Mouse (Mus musculus) mouse embryonic stem cell (cell line): ENCODE results near the gene Sgpp2.

Experiments
- in situ Hi-C, 2 experiments: fragments of 300-500 bp; cut with MboI; formaldehyde crosslinking; loops; 1 replicate in 1 of 2; 3 replicates in 1 of 2; pipeline ENCODE4 v1.14.3; 2019 to 2020; ENCODE audit warnings: low sequenced_read_pairs in 2 of 2, low pct_unique_long_range_greater_than_20kb in 1 of 2, mixed read lengths in 1 of 2; ENCODE audit not compliant: unreplicated experiment in 1 of 2

Gene Sgpp2

DNA sequence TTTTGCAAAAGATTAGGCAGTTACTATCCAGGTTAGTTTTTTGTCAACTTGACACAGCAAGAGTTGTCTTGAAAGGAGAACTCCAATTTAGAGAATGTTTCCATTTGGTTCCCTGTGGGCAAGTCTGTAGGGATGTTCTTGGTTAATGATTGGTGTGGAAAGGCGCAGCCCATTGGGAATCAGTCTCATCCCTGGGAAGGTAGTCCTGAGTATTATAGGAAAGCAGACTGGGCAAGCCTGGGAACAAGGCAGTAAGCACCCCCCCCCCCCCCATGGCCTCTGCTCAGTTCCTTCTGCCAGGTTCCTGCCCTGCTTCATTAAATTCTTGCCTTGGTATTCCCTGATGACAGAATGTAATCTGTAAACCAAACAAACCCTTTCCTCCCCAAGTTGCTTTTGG lies 19.7 kb downstream of the Sgpp2 start:
- in situ Hi-C loops: no loop called here

DNA sequence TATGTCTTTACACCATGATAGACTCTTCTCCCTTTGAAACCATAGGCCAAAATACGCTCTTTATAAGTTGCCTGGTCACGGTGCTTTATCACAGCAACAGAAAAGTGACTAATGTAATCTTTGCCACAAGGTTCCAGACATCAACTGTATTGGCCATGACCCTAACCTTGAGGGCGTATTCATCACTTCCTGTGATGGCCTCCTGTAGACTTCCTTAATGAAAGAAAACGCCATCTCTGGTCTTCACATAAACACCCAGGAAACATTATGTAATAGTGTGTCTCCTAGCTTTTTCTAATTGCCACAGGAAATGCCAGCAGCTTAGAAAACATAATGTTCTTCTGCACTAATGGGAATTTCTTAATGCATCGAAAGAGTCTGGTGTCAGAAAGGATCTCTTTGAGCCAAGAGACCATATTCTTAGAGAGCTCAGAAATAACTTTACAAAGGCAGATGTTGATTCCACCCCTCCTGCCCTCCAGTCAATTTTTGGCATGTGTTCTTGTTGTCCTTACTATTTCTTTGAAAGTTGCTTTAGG lies 20.5 kb downstream of the Sgpp2 start:
- in situ Hi-C loops: no loop called here

DNA sequence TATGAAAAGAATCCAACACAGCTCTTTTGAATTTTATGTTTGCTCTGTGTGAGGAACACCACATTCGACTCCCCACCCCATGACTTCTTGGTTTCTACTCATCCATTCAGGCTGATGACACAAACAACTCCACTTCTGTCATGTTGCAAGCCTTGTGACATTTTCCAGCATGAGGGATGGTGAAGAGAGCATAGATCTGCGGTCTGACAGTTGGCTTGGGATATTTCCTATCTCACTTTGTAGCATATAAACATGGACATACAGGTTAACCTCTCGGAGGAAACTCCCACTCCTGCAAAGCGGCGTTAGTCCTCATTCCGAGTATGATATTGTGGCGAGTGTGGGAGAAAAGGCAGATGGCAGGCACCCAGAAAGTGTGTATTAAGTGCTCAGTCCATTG lies 27.6 kb downstream of the Sgpp2 start:
- in situ Hi-C loops: no loop called here

DNA sequence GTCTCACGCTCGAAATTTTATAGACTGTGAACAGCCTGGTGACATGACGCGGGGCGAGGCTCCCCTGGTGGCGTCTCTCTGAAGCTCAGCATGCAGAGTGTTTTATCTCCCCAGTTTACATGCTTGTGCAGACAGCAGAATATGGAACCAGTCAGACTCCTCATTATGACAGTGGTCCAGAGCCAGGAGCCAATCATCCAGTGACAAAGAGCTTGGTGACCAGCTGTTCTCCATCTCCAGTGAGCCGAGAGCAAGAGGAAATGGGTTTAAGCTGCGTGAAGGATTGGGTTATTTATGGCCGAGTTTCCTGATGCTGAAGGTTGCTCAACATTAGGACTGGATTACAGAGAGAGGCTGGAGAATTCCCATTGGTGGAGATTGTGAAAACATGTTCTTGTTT lies 28.1 kb downstream of the Sgpp2 start:
- in situ Hi-C loops: no loop called here

DNA sequence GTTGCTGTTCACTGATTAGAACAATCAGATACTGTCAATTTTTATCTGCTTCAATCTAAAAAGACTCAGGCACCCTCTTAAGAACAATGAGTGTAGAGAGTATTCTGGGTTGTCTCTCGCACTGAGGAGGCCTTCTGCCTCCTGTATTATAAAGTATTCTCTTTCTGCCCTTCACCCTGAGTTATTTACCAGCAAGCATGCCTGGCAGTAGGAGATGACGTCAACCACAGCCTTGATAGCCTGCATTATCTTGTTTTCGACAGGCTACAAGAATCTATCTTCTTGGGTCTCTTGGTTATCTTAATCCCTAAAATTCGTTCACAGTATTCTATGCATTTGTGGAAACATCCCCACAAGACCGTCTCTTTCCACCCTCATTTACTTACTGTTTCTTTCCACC lies 29.8 kb downstream of the Sgpp2 start:
- in situ Hi-C loops: no loop called here

DNA sequence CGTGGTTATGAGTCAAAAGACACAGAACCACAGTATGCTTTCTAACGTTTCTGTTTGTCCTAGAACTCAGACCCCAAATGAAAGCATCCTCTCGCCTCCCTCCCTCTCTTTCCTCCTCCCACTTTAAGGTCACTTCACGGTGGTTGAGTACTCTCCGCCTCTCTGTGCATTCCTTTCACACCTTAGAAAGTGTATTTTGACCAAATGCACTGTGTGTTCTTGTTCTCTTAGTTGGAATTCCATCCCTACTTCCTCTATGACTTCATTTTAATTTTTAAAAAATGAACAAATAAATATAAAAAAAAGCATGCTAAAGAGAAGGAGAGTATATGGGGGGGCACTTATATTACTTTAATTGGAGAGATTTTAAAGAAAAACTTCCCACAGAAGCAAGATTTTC lies 30.4 kb downstream of the Sgpp2 start:
- in situ Hi-C loops: no loop called here

DNA sequence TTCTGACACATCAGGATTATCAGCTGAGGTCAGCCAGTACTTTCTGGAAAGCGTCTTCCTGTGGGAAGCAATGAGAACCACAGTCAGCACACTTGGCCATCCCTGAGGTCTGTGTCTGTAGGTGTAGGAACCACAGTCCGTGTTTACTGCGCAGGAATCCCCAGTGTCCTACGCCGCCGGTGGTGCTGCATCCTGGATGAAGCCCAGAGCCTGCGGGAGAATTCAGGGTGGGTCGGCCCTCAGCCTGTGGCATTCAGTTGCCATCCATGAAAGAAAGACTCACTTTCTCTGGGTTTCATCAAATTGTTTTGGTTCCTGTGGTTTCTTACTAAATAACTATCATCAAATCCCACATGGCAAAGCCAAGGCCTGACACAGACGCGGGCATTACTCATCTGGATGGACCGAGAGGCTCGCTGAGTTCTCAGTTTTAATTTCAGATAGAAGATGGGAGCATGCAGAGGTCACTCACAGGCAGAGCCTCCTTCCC lies 37.2 kb downstream of the Sgpp2 start:
- in situ Hi-C loops: no loop called here

DNA sequence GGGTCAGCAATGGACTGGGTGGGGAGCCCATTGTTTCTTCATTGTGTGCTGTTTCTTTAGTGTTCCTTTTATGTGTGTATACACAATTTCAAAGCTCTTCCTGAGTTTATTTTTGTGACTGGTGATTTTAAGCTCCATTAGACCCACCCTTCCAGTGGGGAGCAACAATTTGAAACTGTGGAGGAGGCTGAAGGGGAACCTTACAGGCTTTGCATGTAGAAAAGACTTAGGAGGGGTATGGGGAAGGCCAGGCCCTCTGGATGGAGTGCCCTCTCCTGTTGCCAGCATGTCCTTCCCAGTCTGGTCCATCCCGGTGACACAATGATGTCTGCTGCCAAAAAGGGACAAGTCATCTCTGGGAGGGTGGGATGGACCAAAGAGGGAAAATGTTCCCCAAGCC lies 39.1 kb downstream of the Sgpp2 start:
- in situ Hi-C loops: no loop called here

DNA sequence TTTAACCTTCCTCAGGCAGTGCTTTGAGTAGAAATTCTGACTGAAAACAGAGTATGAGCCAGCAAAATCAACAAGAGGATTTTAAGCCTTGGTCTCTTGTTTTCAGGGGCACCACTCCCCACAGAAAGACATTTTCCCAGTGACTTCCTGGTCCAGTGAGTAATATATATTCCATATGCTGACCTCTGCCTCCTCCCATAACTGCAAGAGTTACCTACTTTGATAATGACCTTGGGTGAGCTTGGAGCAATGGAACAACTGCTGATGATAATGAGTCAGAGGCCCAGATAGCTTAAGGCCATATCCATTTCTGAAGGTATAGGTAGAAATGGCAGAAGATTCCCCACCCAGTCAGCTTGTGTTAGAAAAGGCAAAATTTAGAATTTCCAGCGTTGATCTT lies 43.1 kb downstream of the Sgpp2 start:
- in situ Hi-C loops: no loop called here

DNA sequence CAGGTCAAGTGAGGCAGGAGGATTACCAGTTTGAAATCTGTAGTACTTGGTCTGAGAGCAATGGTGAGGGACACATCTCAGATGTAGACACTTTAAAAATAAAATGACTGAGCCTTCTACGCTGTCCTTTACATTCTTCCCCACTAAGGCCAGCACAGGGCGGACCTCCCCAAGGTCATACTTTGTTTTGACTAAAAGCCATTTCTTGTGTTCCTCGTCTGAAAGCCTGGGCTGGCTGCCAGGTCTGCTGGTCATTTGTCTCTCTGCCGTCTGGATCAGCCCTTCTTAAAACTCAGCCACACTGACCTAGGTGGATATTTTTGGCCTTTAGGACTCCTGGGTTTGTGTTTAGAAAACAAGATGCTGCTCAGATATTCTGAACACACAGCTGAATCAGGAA lies 45.0 kb downstream of the Sgpp2 start:
- in situ Hi-C loops: no loop called here

DNA sequence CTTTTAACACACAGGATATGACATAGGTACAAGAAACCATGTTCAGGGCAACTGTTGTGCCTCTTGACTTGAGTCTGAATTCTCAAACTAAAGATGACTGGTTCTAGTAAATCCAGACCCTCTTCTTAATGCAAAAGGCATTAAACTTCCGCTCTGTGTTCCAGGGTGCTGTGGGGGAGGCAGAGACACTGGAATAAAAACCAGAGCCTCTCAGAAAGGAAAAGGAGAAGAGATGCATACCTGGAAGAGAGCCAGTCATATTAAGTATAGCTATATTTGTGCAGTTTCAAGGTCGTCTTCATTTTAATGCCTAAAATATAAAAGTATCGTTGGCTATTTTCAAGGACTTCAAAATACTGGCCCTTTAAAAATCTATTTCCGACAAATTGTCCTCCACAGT lies 47.3 kb downstream of the Sgpp2 start:
- in situ Hi-C loops: no loop called here

DNA sequence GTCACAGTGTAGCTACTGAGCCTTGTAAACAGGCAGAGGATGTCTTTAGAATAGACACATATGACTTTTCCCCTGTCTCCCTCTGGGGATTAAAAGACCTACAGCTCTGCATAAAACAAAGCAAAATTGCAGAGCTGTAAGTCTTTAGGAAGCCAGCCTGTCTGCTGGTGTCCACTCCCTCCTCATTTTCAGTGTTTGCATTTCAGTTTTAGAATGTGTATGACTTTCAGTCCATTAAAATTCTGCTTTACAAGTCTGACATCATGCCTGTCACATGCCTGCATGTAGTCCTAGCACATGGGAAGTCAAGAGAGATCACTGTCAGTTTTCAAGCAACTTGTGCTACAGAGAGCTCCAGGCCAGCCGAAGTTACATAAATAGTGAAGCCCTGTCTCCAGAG lies 47.7 kb downstream of the Sgpp2 start:
- in situ Hi-C loops: no loop called here

DNA sequence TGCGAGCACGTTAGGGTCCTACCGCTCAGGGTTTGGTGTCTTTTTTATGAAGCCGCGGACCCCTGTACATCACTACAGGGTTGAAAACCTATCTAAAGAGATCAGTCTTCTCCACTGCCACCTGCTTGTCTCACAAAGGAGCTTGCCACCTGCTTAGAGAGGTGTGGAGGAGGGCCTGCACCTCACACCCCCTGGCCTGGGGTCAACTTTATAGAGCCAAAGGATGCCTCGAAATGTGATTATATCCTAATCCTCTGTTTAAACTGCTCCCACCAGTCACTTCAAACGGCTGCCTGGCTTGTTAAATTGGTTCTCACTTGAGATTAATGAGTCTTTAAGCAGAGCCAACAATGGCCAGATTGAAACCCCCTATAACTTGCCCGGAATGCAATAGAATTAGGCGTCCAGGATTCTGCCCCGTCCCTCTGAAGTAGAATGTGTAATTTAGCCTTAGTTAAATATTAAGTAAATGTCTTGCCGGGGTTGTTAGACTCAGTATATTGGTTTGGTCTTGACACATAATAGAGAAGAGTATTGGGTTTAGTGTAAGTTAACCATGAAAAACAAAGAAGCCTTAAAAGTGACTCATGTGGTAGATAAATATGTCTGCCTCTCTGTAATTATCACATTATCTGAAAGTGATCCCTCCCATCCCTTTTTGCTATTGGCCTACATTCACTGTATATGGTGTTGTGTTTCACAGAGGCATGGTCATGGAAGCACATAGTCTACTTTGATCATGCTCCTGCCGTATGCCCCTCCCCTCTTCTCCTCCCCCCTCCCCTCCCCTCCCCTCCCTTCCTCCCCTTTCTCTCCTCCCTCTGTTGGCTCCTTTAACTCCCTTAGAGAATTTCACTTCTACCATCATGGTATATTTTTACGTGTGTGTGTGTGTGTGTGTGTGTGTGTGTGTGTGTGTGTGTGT lies 54.1 kb downstream of the Sgpp2 start:
- in situ Hi-C loops: no loop called here

DNA sequence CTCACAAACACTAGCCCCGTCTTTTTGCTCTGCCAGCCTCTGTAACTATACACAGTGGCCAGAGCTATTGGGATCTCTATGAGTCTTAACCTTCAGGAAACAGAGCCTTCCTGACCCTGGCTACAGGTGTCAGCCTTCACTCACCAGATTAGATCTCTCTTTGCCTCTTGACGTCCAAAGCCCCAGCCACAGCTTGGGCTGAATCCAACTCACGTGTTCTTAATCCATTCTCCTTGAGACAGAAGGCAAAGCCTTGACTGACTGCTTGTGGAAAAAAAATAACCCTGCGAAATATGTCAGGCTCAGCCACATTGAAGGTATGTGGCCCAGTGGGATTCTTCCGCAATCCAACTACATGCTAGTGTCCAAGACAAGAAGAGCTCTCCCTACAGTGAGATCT lies 57.7 kb downstream of the Sgpp2 start:
- in situ Hi-C loops: no loop called here

DNA sequence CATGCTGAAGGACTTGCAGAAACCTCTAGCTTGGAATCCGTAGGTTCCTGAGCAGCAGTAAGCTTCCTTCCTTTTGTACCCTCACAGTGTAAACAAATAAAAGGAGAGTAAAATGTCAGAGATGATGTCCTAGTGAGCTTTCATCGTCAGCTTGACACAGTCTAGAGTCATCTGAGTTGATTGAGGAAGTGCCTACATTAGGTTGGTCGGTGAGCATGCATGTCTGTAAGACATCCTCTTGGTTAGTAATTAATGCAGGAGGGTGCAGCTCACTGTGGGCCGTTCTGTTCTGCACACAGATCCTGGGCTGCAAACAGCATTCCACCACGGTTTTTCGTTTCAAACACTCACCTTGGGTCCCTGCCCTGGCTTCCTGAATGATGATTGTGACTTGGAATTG lies 60.0 kb downstream of the Sgpp2 start:
- in situ Hi-C loops: no loop called here

DNA sequence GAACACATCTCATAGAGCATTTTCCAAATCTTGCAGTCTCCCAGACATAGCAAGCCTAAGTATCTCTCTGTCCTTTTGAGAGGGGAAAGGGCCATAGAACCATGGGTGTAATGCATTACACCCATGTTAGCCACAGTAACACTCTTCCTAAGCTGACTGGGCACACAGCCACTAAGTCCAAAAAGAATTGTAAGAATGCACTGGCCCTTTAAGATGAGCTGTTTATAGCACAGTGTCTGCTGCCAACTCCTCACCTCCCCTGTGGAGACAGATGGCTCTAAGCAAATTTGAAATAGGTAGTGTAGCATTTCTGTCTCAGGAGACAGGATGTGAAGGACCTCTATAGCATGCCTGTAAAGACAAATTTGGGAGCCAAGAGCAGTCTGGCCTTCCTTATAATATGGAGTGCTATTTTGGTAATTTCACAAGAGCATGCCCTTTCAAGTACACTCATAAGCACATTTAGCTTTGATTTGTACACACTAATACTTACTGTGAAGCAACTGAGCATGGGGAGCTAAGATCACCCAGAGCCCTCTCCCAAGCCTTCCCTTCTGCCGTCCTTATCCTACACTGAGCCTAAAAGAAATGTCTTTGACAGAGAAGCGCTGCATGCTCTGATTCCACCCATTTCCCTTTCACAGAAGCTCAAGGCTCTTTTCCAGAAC lies 61.6 kb downstream of the Sgpp2 start:
- in situ Hi-C loops: no loop called here

DNA sequence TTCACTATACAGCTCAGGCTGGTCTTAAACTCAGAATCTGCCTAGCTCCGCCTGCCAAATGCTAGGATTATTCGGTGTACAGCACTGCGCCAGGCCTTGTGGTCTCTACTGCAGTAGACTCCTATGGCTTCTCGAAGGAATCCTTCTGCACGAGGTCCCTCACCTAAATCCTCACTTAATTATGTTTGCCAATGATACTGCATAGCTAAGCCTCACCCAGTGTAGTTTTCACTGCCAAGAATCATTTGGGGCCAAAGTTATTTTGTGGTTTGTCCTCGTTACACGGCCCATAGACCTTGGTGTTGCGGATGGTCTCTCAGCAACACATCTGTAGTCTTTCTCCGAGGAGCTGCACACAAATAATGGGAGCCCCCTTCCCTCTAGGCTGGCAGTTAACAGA lies 62.2 kb downstream of the Sgpp2 start:
- in situ Hi-C loops: no loop called here

DNA sequence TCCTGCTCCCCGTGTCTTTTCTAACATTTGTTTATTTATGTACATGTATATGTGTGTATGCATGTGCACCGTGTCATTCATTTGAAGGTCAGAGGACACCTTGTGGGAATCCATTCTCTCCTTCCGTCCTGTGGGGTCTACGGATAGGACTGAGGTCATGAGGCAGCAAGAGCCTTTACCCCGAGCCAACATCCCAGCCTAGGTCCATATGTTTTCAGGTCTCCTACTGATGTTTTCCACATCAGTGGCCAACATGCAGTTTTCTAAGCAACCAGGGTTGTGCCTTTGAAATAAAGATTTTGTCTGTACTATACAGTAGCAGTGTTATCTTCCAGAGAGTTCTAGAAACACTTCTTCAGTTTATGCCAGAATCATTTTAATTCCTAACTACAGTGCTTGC lies 63.7 kb downstream of the Sgpp2 start:
- in situ Hi-C loops: no loop called here

DNA sequence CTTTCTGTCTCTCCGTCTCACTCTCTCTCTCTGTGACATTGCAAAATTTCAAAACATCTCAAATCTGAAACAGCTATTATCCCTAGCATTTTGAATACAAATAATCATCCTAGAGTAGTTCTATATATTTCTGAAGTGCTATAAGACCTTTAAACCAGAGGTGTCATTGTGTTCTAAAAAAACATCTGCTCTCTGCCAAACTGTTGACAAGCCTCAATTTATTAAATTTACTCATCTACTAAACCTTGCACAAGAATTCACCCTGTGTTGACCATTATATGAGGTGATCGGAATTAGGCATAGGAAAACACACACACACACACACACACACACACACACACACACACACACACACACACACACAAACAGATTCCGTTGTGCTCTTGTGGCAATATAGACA lies 64.9 kb downstream of the Sgpp2 start:
- in situ Hi-C loops: no loop called here

DNA sequence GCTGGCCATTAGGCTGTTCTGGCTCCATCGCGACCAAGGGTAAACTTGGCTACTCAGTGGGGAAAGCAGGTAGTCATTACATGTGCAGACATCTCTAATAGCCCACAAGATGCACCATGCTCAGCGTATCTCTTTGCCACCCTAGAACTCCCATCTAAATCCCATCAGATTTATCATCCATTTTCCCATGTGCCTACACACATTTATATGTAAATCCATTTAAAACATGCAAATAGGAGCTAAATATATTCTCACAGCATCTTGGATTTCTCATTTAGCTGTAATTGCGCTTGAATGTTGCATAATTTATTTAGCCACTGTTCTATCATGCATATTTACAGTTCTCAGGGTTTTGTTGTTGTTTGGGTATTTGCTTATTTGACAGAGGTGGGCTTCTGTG lies 70.8 kb downstream of the Sgpp2 start:
- in situ Hi-C loops: no loop called here
